Mouse (Mus musculus) embryonic facial prominence, embryonic 12.5 days (tissue): ENCODE measurements at regions not wholly inside any gene's neighbourhood (a gene's known extent, or its start where the extent isn't known, plus 50 kb on each side); places are given as distances from the start of the nearest gene placed in this dataset.
A peak's percentile ranks its signal among the peaks of the same experiment; 100 is the strongest.

ENCODE experiments used
- ATAC-seq: fragments of 200-750 bp; cut with Nextera tagmentation; 2 replicates; pipeline ENCODE4 v1.8.0; 2017; ENCODE audit not compliant: insufficient number of reproducible peaks, insufficient read depth, low FRiP score, low TSS enrichment
- H3K27ac ChIP-seq: fragments of 300-500 bp; sonication (generic); 2 replicates; pipeline ENCODE4 v1.5.1; 2016; ENCODE audit warnings: mild to moderate bottlenecking
- H3K27me3 ChIP-seq: fragments of 300-500 bp; sonication (generic); 2 replicates; pipeline ENCODE4 v1.6.1; 2016; ENCODE audit warnings: mild to moderate bottlenecking, moderate library complexity
- H3K36me3 ChIP-seq: fragments of 300-500 bp; sonication (generic); 2 replicates; pipeline ENCODE4 v1.6.1; 2016; ENCODE audit warnings: mild to moderate bottlenecking
- H3K4me1 ChIP-seq: fragments of 300-500 bp; sonication (generic); 2 replicates; pipeline ENCODE4 v1.6.1; 2016
- H3K4me2 ChIP-seq: fragments of 300-500 bp; sonication (generic); replicated peaks from 2 replicates; pipeline ENCODE4 v1.6.1; 2016; ENCODE audit warnings: mild to moderate bottlenecking, moderate library complexity
- H3K4me3 ChIP-seq: fragments of 300-500 bp; sonication (generic); 2 replicates; pipeline ENCODE4 v1.5.1; 2016; ENCODE audit warnings: mild to moderate bottlenecking
- H3K9ac ChIP-seq: fragments of 300-500 bp; sonication (generic); 2 replicates; pipeline ENCODE4 v1.6.1; 2016; ENCODE audit warnings: mild to moderate bottlenecking, moderate library complexity
- H3K9me3 ChIP-seq: fragments of 300-500 bp; sonication (generic); 2 replicates; pipeline ENCODE4 v1.6.1; 2016; ENCODE audit warnings: mild to moderate bottlenecking, moderate library complexity
- WGBS: fragments of 180-500 bp; shearing (Covaris S2); methylation state at CpG from one replicate; pipeline ENCODE4 v1.1.7; 2016; 5-methylcytosine and 5-hydroxymethylcytosine counted together

DNA sequence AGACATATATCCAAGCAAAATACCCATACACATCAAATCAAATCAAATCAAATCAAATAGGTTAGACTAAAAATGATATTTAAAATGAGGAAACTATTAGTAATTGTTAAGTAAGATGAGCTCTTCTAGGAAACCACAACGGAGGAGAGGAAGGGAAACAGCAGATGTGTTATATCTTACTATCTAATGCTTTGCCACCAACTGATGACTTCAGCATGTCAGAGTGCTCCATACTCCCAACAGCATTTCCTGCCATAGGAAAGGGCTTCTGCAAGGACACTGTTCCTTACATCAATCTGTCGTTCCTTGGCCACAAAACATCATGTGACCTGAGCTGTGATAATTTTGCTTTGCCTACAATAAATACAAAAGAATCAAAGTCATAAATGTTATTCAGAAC lies 221.8 kb upstream of the Slc24a2 start:
- H3K36me3 ChIP-seq: no peaks in the 10 kb centered on the region
- no peaks in the 10 kb centered on the region for H3K9me3 ChIP-seq
- H3K9ac ChIP-seq: no peak overlapping the region
- no peak overlapping the region for H3K4me3 ChIP-seq
- ATAC-seq: no peak
- H3K4me2 ChIP-seq: no peak overlapping the region
- no peaks in the 10 kb centered on the region for H3K27me3 ChIP-seq
- H3K27ac ChIP-seq: no peak overlapping the region
- 62% methylated on average over 2 of the region's 2 CpGs for WGBS
- H3K4me1 ChIP-seq: peaks cover 4% of the 10 kb centered on the region; the same call in 1 of the 2 replicates

DNA sequence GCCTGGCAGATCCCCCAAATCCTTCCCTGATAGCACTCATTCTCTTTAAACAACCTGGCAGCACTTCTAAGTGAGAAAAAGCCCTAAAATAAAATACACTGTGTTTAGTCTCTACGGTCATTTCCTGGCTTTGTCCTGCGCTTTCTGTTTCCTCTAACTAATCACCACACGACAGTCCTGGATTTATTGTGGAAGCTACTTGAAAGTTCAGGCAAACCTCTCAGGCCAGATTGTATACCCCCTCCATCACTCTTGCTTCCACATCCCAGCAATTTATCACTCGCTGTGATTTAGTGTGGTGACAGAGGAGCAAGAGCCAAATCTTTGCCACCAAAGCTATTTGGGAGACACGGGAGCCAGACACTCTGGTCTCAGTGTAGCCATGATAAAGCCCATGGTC lies 221.0 kb upstream of the Slc24a2 start:
- no peaks in the 10 kb centered on the region for H3K27me3 ChIP-seq
- H3K27ac ChIP-seq: no peak overlapping the region
- H3K9ac ChIP-seq: no peak overlapping the region
- WGBS: 73% methylated on average over 5 of the region's 5 CpGs
- no peak overlapping the region for H3K4me2 ChIP-seq
- peaks cover 4% of the 10 kb centered on the region; the same call in 1 of the 2 replicates for H3K4me1 ChIP-seq
- no peaks in the 10 kb centered on the region for H3K9me3 ChIP-seq
- H3K4me3 ChIP-seq: no peak overlapping the region
- ATAC-seq: no peak
- H3K36me3 ChIP-seq: no peaks in the 10 kb centered on the region

DNA sequence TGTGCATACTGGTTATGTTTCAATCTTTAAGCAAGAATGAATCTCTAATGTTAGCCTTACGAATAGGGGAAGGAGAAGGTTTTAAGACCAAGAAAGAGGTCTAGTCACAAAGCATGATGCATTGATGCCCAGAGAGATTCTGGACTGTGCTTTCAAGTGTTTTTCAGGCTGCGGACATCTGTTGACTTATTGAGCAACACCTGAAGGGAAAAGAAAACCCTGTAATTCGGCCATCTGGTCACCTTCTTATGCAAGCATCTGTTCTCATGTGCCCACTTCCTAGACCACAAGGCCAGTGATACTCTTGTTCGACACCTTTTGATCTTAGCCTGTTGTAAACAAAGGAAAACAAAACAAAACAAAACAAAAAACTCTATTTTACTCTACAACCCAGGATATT lies 218.1 kb upstream of the Slc24a2 start:
- ATAC-seq: no peak

DNA sequence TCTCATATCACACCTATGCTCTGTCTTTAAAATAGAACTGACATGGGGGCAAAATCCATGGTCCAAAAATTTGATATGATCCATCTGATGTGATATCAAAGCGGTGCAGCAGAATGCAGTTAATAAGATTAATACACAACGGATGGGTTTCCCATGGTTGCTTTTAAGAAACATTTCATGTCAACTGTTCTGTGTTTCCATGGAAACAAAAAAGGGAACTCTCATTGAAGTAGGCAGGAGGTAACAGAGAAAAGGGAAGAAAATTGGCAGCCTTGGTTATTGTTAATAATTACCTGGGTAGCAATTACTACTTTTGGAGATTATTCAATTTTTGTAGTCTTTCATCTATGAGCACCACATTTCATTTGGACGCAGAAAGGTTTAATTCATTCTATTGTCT lies 216.6 kb upstream of the Slc24a2 start:
- H3K9ac ChIP-seq: no peak overlapping the region
- H3K4me2 ChIP-seq: no peak overlapping the region
- no peaks in the 10 kb centered on the region for H3K36me3 ChIP-seq
- no peak overlapping the region for H3K4me3 ChIP-seq
- ATAC-seq: no peak
- peaks cover 4% of the 10 kb centered on the region; the same call in 1 of the 2 replicates for H3K4me1 ChIP-seq
- no peaks in the 10 kb centered on the region for H3K27me3 ChIP-seq
- no peaks in the 10 kb centered on the region for H3K9me3 ChIP-seq
- 78% methylated on average over 3 of the region's 3 CpGs for WGBS
- H3K27ac ChIP-seq: no peak overlapping the region

More for the DNA sequence above, 218.1 kb upstream of the Slc24a2 start:
- Histone ChIP-seq H3K9ac (no peak overlapping the region), H3K27me3 (no peaks in the 10 kb centered on the region), H3K4me1 (peaks cover 4% of the 10 kb centered on the region; the same call in 1 of the 2 replicates), H3K27ac (no peak overlapping the region), H3K4me2 (no peak overlapping the region), H3K4me3 (no peak overlapping the region), H3K36me3 (no peaks in the 10 kb centered on the region), H3K9me3 (no peaks in the 10 kb centered on the region)
- 79% methylated on average over 4 of the region's 4 CpGs for WGBS

DNA sequence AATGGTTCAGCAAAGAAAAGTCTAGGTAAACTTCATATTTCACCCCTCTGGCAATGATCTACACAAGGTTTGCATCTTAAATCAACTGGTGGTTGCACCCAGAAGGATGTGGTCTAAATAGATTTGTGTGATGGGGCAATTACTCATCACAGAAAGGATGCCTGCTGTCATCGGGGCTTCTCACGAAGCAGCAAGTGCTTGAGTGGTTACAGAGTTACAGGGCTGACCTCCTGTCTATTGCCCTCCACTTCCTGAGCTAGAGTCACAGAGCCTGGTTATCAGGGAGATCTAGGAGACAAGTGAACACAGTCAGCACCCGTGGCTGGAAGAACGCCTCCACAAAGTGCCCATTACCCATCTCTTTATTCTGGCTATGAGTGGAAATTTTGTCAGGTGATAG lies 203.9 kb upstream of the Slc24a2 start:
- H3K4me2 ChIP-seq: no peak overlapping the region
- H3K9ac ChIP-seq: no peak overlapping the region
- H3K9me3 ChIP-seq: no peaks in the 10 kb centered on the region
- WGBS: 66% methylated on average over 4 of the region's 4 CpGs
- no peaks in the 10 kb centered on the region for H3K36me3 ChIP-seq
- no peak overlapping the region for H3K4me3 ChIP-seq
- no peak overlapping the region for H3K27ac ChIP-seq
- H3K4me1 ChIP-seq: no peaks in the 10 kb centered on the region
- no peaks in the 10 kb centered on the region for H3K27me3 ChIP-seq
- no peak for ATAC-seq

DNA sequence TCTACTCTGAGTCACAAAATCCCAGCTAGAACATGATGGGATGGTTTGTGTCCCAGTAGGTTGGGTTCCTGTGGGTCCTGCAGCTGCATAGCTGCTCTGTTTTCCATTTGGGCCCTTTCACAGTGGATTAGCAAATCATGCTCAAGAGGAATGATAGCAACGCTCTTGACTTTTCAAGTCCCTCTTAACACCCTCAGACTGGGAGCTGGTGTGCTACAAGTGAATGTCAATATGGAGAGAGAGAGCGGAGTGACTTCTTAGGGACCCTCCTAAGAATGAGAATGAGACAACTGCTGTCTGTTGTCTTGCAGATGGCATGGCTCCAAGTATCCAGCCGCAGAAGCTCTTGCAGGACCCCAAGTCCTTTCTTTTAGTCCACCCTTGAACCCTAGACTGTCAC lies 198.1 kb upstream of the Slc24a2 start:
- Histone ChIP-seq H3K4me3 (no peak overlapping the region), H3K4me2 (no peak overlapping the region), H3K27ac (no peak overlapping the region), H3K36me3 (no peaks in the 10 kb centered on the region), H3K27me3 (no peaks in the 10 kb centered on the region), H3K4me1 (no peaks in the 10 kb centered on the region), H3K9me3 (no peaks in the 10 kb centered on the region), H3K9ac (no peak overlapping the region)
- ATAC-seq: no peak
- WGBS: 85% methylated on average over 3 of the region's 3 CpGs

DNA sequence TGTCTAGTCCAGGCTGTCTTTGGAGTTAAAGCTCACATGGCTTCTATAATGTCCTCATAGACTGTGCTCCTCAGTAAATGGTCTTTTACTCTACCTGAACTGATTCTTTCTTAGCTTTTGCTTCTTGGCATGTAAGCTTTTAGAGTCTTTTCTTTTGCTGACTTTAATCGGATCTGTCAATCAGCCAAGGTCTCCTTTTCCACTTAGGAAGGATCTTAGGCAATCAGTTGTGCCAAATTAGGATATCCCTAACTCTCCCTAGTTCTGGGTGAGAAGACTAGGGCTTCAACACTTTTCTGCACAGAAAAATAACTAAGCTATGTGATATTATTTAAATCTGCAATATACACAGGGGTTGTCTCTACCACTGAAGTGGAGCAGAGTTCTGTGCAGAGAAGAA lies 193.8 kb upstream of the Slc24a2 start:
- no peak overlapping the region for H3K4me2 ChIP-seq
- no peaks in the 10 kb centered on the region for H3K27me3 ChIP-seq
- no peaks in the 10 kb centered on the region for H3K36me3 ChIP-seq

DNA sequence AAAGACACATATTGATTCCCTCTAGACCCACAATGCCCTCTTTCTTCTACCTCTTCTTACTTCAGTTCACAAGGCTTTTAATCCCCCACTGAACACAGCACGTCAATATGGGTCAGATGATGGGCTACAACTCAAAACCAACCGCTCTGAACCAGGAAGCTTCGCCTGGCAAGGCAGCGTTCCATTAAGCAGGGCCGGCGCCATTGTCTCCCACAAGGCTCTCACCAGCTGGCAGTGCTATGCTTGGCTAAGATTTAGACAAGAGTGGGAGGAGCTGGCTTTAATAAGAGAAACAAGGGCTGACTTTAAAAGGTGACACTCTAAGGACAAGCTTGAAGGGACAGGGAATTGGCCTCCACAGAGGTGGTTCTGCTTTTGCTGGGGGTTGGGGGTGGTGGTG lies 192.3 kb upstream of the Slc24a2 start:
- Histone ChIP-seq H3K4me3 (no peak overlapping the region), H3K27me3 (no peaks in the 10 kb centered on the region), H3K27ac (no peak overlapping the region), H3K9me3 (no peaks in the 10 kb centered on the region), H3K36me3 (no peaks in the 10 kb centered on the region), H3K4me1 (no peaks in the 10 kb centered on the region), H3K4me2 (no peak overlapping the region), H3K9ac (no peak overlapping the region)
- no peak for ATAC-seq
- 60% methylated on average over 6 of the region's 6 CpGs for WGBS

More for the DNA sequence above, 193.8 kb upstream of the Slc24a2 start:
- 85% methylated on average over 1 of the region's 1 CpGs for WGBS
- H3K9ac ChIP-seq: no peak overlapping the region
- no peaks in the 10 kb centered on the region for H3K9me3 ChIP-seq
- no peaks in the 10 kb centered on the region for H3K4me1 ChIP-seq
- no peak overlapping the region for H3K27ac ChIP-seq
- H3K4me3 ChIP-seq: no peak overlapping the region
- ATAC-seq: no peak

DNA sequence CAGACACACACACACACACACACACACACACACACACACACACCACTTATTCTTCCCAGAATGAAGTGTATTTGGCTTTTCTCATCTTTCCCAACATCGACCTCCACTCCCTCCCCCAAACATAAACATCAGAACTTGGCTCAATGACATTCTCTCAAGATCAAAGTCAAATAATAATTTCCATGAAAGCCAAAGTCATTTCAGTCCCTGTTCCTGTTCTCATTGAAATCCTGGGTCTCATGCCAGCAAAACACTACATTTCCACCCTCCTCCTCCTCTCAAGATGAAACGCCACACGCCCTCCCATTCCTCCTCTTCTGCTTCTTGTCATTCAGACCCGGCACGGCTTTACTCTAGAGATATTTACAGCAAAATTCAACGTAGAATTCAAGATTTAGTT lies 173.1 kb upstream of the Slc24a2 start:
- no peak for ATAC-seq
- H3K4me1 ChIP-seq: peaks cover 23% of the 10 kb centered on the region

DNA sequence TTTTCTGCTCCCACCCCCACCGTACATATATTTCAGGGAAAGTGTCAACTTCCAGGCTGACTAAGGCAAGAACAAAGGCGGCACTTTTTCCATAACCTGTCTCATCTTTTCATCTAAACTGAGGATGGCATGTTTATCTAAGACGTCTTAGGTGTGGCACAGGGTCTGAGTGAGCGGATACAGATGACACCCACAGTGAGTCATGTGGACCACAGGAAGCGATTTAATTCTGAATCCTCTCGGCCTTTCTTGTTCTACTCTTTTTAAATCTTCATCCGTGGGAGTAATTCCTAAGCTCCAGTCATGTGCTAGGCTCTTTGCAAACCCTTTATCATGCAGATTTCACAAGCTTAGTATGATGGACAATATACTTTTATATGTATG lies 171.9 kb upstream of the Slc24a2 start:
- H3K27ac ChIP-seq: peak overlapping the region; percentile 60; the same call in 1 of the 2 replicates
- H3K4me2 ChIP-seq: peak overlapping the region; percentile 19; the same call in 1 of the 2 replicates
- ATAC-seq: no peak
- H3K4me3 ChIP-seq: no peak overlapping the region
- H3K27me3 ChIP-seq: no peaks in the 10 kb centered on the region
- H3K9me3 ChIP-seq: no peaks in the 10 kb centered on the region
- 63% methylated on average over 7 of the region's 7 CpGs for WGBS
- H3K36me3 ChIP-seq: no peaks in the 10 kb centered on the region
- H3K9ac ChIP-seq: no peak overlapping the region
- peaks cover 23% of the 10 kb centered on the region for H3K4me1 ChIP-seq

More for the DNA sequence above, 173.1 kb upstream of the Slc24a2 start:
- no peak overlapping the region for H3K9ac ChIP-seq
- WGBS: 33% methylated on average over 6 of the region's 6 CpGs
- peak overlapping the region; percentile 46 for H3K27ac ChIP-seq
- no peaks in the 10 kb centered on the region for H3K36me3 ChIP-seq
- no peaks in the 10 kb centered on the region for H3K27me3 ChIP-seq
- no peak overlapping the region for H3K4me3 ChIP-seq
- no peaks in the 10 kb centered on the region for H3K9me3 ChIP-seq
- no peak overlapping the region for H3K4me2 ChIP-seq

DNA sequence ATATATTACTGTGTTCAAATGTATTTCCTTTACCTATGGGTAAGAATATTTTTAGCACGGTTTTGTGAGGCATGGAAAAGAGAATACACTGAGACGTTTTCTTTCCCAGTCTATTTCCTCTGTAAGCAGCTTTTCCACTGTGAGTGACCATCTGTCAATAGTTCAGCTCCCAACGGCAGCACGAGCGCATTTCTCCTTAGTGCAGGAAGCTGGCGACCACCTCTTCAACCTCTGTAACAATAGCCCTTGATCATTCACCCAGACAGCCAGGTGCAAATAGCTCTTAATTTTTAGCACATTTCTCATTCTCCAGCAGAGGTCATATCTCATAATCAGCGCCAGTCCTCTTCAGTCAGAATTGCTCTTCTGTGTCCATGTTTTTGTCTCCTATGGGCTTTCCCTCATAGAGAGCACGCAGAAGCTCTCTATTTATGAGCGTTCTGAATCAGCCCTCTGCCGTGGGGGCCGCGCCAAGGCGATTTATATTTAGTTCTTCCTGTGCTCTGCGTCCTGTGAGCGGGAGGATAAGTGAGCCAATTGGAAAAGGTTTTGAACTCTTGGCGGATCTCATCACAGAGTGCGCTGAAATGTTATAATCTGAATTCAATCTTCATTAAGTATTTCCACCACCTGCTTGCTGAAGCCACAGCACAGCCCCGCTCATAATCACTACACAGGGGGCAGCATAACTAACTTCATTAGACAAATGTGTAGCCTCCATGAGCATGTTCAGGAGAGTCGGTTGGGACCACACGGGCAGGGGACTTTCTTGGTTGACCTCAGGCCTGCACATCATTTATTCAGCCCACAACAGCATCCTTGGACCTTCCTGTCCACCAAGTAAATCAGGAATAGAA lies 171.3 kb upstream of the Slc24a2 start:
- Histone ChIP-seq H3K4me3 (no peak overlapping the region), H3K4me2 (peak overlapping the region; percentile 19), H3K9me3 (no peaks in the 10 kb centered on the region), H3K27ac (peak overlapping the region; percentile 60; the same call in 1 of the 2 replicates), H3K36me3 (no peaks in the 10 kb centered on the region), H3K27me3 (no peaks in the 10 kb centered on the region), H3K9ac (no peak overlapping the region), H3K4me1 (peaks cover 23% of the 10 kb centered on the region)
- WGBS: 36% methylated on average over 20 of the region's 20 CpGs
- ATAC-seq: no peak

DNA sequence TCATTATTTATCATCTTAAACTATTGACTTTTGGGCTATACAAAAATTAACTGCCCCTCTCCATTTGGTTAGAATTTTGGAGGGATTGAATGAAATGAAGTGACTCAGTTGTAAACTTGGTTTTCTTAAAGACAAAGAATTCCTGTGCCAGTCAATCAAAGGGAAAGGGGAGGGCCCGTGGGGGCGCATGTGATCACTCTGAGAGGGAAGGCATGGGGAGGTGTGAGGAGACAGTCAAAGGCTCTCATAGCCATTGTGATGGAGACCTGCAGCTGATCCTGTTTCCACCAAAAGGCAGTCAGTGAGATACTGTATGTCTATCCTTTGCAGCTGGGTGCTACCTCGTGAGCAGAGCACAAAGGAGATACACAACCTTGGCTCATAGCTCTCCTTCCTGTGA lies 156.6 kb upstream of the Slc24a2 start:
- H3K4me2 ChIP-seq: no peak overlapping the region
- H3K4me3 ChIP-seq: no peak overlapping the region
- H3K9ac ChIP-seq: no peak overlapping the region
- no peaks in the 10 kb centered on the region for H3K36me3 ChIP-seq
- H3K27ac ChIP-seq: no peak overlapping the region
- WGBS: 87% methylated on average over 3 of the region's 3 CpGs
- peaks cover 10% of the 10 kb centered on the region; the same call in 1 of the 2 replicates for H3K4me1 ChIP-seq
- ATAC-seq: no peak
- H3K27me3 ChIP-seq: no peaks in the 10 kb centered on the region
- H3K9me3 ChIP-seq: no peaks in the 10 kb centered on the region
